Mouse (Mus musculus) layer of hippocampus, postnatal 36 days (tissue): Measurements from ENCODE around the gene Ercc4. TPM values are rescaled to one million over a fixed set of nuclear protein-coding genes. Genes with fewer than 3 reads are reported as not detected.

ENCODE experiments used
- DNase-seq, 2 experiments: peaks; one replicate each; pipeline ENCODE4 v3.0.0; 2022
- total RNA-seq, 2 experiments: library from RNA; stranded (reverse); gene quantifications; 2 replicates each; pipeline ENCODE4 v1.2.3; 2021

Gene Ercc4
- total RNA-seq, 2 experiments from 2014 or later, result 24.7 to 27.0 TPM

GRCm38 (mm10) chr16:13147810-13148555 is 38.5 kb downstream of the Ercc4 start:
- DNase-seq, result no peak

GRCm38 (mm10) chr16:13149950-13150349 is 40.5 kb downstream of the Ercc4 start:
- DNase-seq, result no peak

- no peak for DNase-seq
Measured at GRCm38 (mm10) chr16:13150790-13151189, 41.3 kb downstream of the Ercc4 start.

GRCm38 (mm10) chr16:13152475-13152874 is 43.0 kb downstream of the Ercc4 start:
- no peak for DNase-seq

- DNase-seq, result no peak
Measured at GRCm38 (mm10) chr16:13153215-13153614, 43.7 kb downstream of the Ercc4 start.

GRCm38 (mm10) chr16:13154352-13154751 is 44.9 kb downstream of the Ercc4 start:
- DNase-seq, result no peak

- DNase-seq, result no peak
Measured at GRCm38 (mm10) chr16:13157314-13157713, 47.8 kb downstream of the Ercc4 start.

GRCm38 (mm10) chr16:13158153-13158670 is 48.7 kb downstream of the Ercc4 start:
- DNase-seq, result no peak

- DNase-seq, result peak; percentile 58 to 60
Measured at GRCm38 (mm10) chr16:13158906-13159889, 49.7 kb downstream of the Ercc4 start.

- peak; percentile 89 to 94 for DNase-seq
Measured at GRCm38 (mm10) chr16:13159927-13160644, 50.6 kb downstream of the Ercc4 start.

- DNase-seq, result no peak
Measured at GRCm38 (mm10) chr16:13161516-13161915, 52.0 kb downstream of the Ercc4 start.

- DNase-seq, result no peak
Measured at GRCm38 (mm10) chr16:13167731-13168130, 58.2 kb downstream of the Ercc4 start.

- DNase-seq, result no peak
Measured at GRCm38 (mm10) chr16:13173055-13173742, 63.7 kb downstream of the Ercc4 start.

- DNase-seq, result no peak
Measured at GRCm38 (mm10) chr16:13182526-13182925, 73.0 kb downstream of the Ercc4 start.

- no peak for DNase-seq
Measured at GRCm38 (mm10) chr16:13183182-13183742, 73.8 kb downstream of the Ercc4 start.

GRCm38 (mm10) chr16:13184381-13184780 is 74.9 kb downstream of the Ercc4 start:
- no peak for DNase-seq

GRCm38 (mm10) chr16:13189430-13190107 is 80.1 kb downstream of the Ercc4 start:
- no peak for DNase-seq

GRCm38 (mm10) chr16:13190471-13190870 is 81.0 kb downstream of the Ercc4 start:
- no peak for DNase-seq

GRCm38 (mm10) chr16:13191166-13191565 is 81.7 kb downstream of the Ercc4 start:
- no peak for DNase-seq

- peak; percentile 60 to 66 for DNase-seq
Measured at GRCm38 (mm10) chr16:13193663-13194071, 84.2 kb downstream of the Ercc4 start.

GRCm38 (mm10) chr16:13194882-13195281 is 85.4 kb downstream of the Ercc4 start:
- peak; percentile 30 to 41 for DNase-seq
